Mouse (Mus musculus) pancreas, adult 10 weeks (tissue): ENCODE measurements around the gene Gm11361. TPM values are rescaled to one million over a fixed set of nuclear protein-coding genes. Genes with fewer than 3 reads are reported as not detected.

ENCODE experiments used
- polyA plus RNA-seq: library from polyadenylated mRNA; stranded (reverse); fragments of 350-450 nt; fragmentation: Illumina TruSeq; extraction: RNeasy Lipid Tissue Mini Kit (QIAGEN cat#74804); gene quantifications from one replicate; pipeline ENCODE4 v1.2.3, GENCODE M21; 2015; ENCODE audit warnings: low read depth, low replicate concordance; ENCODE audit not compliant: insufficient read depth

Gene Gm11361
- polyA plus RNA-seq, result not detected

DNA sequence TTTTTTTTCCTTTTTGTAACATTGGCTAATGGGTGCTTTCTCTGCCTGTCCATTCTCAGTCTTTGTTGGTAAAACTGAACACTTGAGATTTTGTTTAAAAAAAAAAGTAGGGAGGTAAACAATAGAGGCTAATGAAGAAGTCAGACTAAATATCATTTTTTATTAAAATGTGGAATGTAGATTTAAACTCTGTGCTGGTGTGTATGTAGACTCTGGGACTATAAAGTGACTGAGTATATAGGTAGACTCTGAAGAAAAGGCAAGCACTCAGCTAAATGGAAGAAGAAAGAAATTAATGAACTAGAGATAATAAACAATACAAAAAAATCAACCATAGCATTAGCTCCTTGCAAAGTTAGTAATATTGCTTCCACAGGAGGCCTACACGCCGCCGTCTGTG, at the start of gene Gm11361:
Gm11361 (plus strand) TSS at position 301 of the 400 bp plus-strand sequence.

Other genes starting within 250 kb of the Gm11361 start
- gene Prl4a1, start 241.3 kb upstream of the Gm11361 start, polyA plus RNA-seq, result not detected
- gene Prl5a1, start 115.0 kb upstream of the Gm11361 start, polyA plus RNA-seq, result not detected